Mouse (Mus musculus): Measurements from ENCODE around the gene Epb41.

Epb41 gene

GRCm38 (mm10) chr4:132043726-132044125 is 31.4 kb downstream of the Epb41 start:
- DNase-seq (ENCODE audit: low spot score) = no peak

GRCm38 (mm10) chr4:132041471-132042332 is 33.4 kb downstream of the Epb41 start:
- DNase-seq (ENCODE audit: low spot score) = no peak

- DNase-seq (ENCODE audit: low spot score) = no peak
Measured at GRCm38 (mm10) chr4:132039975-132040645, 35.0 kb downstream of the Epb41 start.

- DNase-seq (ENCODE audit: low spot score) = no peak
Measured at GRCm38 (mm10) chr4:132039521-132039920, 35.6 kb downstream of the Epb41 start.

- DNase-seq (ENCODE audit: low spot score) = no peak
Measured at GRCm38 (mm10) chr4:132038809-132039208, 36.3 kb downstream of the Epb41 start.

GRCm38 (mm10) chr4:132037991-132038390 is 37.1 kb downstream of the Epb41 start:
- no peak for DNase-seq (ENCODE audit: low spot score)

GRCm38 (mm10) chr4:132037137-132037536 is 38.0 kb downstream of the Epb41 start:
- DNase-seq (ENCODE audit: low spot score) = no peak

GRCm38 (mm10) chr4:132034242-132034641 is 40.9 kb downstream of the Epb41 start:
- no peak for DNase-seq (ENCODE audit: low spot score)

GRCm38 (mm10) chr4:132033183-132033582 is 41.9 kb downstream of the Epb41 start:
- no peak for DNase-seq (ENCODE audit: low spot score)

GRCm38 (mm10) chr4:132029851-132030741 is 45.0 kb downstream of the Epb41 start:
- no peak for DNase-seq (ENCODE audit: low spot score)

- DNase-seq (ENCODE audit: low spot score) = no peak
Measured at GRCm38 (mm10) chr4:132027806-132028205, 47.3 kb downstream of the Epb41 start.

- no peak for DNase-seq (ENCODE audit: low spot score)
Measured at GRCm38 (mm10) chr4:132027167-132027566, 48.0 kb downstream of the Epb41 start.

- no peak for DNase-seq (ENCODE audit: low spot score)
Measured at GRCm38 (mm10) chr4:132025738-132026527, 49.2 kb downstream of the Epb41 start.

- no peak for DNase-seq (ENCODE audit: low spot score)
Measured at GRCm38 (mm10) chr4:132025264-132025663, 49.9 kb downstream of the Epb41 start.

- no peak for DNase-seq (ENCODE audit: low spot score)
Measured at GRCm38 (mm10) chr4:132023816-132024215, 51.3 kb downstream of the Epb41 start.

GRCm38 (mm10) chr4:132022639-132023038 is 52.5 kb downstream of the Epb41 start:
- DNase-seq (ENCODE audit: low spot score) = no peak

GRCm38 (mm10) chr4:132021883-132022282 is 53.2 kb downstream of the Epb41 start:
- no peak for DNase-seq (ENCODE audit: low spot score)

- DNase-seq (ENCODE audit: low spot score) = no peak
Measured at GRCm38 (mm10) chr4:132018547-132018946, 56.6 kb downstream of the Epb41 start.

- no peak for DNase-seq (ENCODE audit: low spot score)
Measured at GRCm38 (mm10) chr4:132015374-132015773, 59.7 kb downstream of the Epb41 start.

- no peak for DNase-seq (ENCODE audit: low spot score)
Measured at GRCm38 (mm10) chr4:132011619-132012018, 63.5 kb downstream of the Epb41 start.

- DNase-seq (ENCODE audit: low spot score) = no peak
Measured at GRCm38 (mm10) chr4:132010416-132010815, 64.7 kb downstream of the Epb41 start.

Measured in adipocyte (in vitro differentiated cells).